Mouse (Mus musculus) lung, embryonic 15.5 days (tissue): ENCODE data around the gene Cnmd. TPM values are rescaled to one million over a fixed set of nuclear protein-coding genes. Genes with fewer than 3 reads are reported as not detected.

ENCODE experiments used
- ATAC-seq: fragments of 200-750 bp; cut with Nextera tagmentation; 2 replicates; pipeline ENCODE4 v1.8.0; 2017; ENCODE audit warnings: moderate number of reproducible peaks, borderline replicate concordance; ENCODE audit not compliant: low FRiP score, low TSS enrichment; ENCODE audit errors: extremely low read depth
- H3K27ac ChIP-seq: fragments of 300-500 bp; sonication (generic); 2 replicates; pipeline ENCODE4 v1.5.1; 2015; ENCODE audit warnings: moderate library complexity, mild to moderate bottlenecking, inconsistent platforms
- H3K27me3 ChIP-seq: fragments of 300-500 bp; sonication (generic); 2 replicates; pipeline ENCODE4 v1.6.1; 2015; ENCODE audit warnings: inconsistent platforms
- H3K36me3 ChIP-seq: fragments of 300-500 bp; sonication (generic); 2 replicates; pipeline ENCODE4 v1.6.1; 2015; ENCODE audit warnings: inconsistent platforms
- H3K4me1 ChIP-seq: fragments of 300-500 bp; sonication (generic); 2 replicates; pipeline ENCODE4 v1.6.1; 2015; ENCODE audit warnings: inconsistent platforms
- H3K4me2 ChIP-seq: fragments of 300-500 bp; sonication (generic); 2 replicates; pipeline ENCODE4 v1.6.1; 2015; ENCODE audit warnings: inconsistent platforms, mild to moderate bottlenecking, moderate library complexity
- H3K4me3 ChIP-seq: fragments of 300-500 bp; sonication (generic); 2 replicates; pipeline ENCODE4 v1.5.1; 2015; ENCODE audit warnings: mild to moderate bottlenecking, inconsistent platforms
- H3K9ac ChIP-seq: fragments of 300-500 bp; sonication (generic); 2 replicates; pipeline ENCODE4 v1.6.1; 2015; ENCODE audit warnings: inconsistent platforms
- H3K9me3 ChIP-seq: fragments of 300-500 bp; sonication (generic); 2 replicates; pipeline ENCODE4 v1.6.1; 2016; ENCODE audit warnings: inconsistent platforms
- WGBS: fragments of 180-500 bp; shearing (Covaris S2); methylation state at CpG from one replicate; pipeline ENCODE4 v1.1.7; 2015; 5-methylcytosine and 5-hydroxymethylcytosine counted together
- polyA plus RNA-seq: library from polyadenylated mRNA; unstranded; fragments of >200 nt; fragmentation: Nextera tagmentation; extraction: Ambion mirVana; gene quantifications from 2 replicates; pipeline ENCODE4 v1.2.1, GENCODE M21; 2015

Gene Cnmd
- 10.9 and 11.5 TPM in 2 replicates for polyA plus RNA-seq

DNA sequence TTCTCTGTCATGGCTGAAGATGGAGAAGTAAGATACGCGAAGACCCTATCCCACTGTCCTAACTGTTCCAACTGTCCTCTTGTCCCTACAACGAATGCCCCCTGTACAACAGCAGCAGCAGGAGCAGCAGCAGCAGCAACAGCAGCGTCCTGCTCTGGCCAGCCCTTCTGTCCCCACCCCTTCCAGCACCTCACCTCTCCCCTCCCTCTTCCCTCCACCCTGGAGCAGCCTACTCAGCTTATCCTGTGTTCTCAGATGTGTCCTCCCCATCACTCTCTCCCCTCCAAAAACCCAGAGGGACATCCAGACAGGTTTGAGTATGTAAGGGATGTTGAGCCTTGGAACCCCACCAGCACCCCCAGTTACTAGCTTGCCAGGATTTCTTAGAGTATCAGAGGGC, at the start of gene Cnmd:
TSS of gene Cnmd (minus strand) at position 170 of the 400 bp plus-strand sequence.
- Histone ChIP-seq H3K27me3 (no peaks in the 10 kb centered on the region), H3K9me3 (no peaks in the 10 kb centered on the region), H3K27ac (peak within 1 kb of the TSS; percentile 72), H3K36me3 (no peaks in the 10 kb centered on the region), H3K4me3 (peak within 1 kb of the TSS; percentile 32), H3K9ac (no peak within 1 kb of the TSS), H3K4me2 (peak within 1 kb of the TSS; percentile 56), H3K4me1 (0 out of 2 replicates have a peak, but pooled peaks cover 3% of the 10 kb centered on the region)
- 65% methylated on average over 4 of the region's 4 CpGs for WGBS
- no peak for ATAC-seq

DNA sequence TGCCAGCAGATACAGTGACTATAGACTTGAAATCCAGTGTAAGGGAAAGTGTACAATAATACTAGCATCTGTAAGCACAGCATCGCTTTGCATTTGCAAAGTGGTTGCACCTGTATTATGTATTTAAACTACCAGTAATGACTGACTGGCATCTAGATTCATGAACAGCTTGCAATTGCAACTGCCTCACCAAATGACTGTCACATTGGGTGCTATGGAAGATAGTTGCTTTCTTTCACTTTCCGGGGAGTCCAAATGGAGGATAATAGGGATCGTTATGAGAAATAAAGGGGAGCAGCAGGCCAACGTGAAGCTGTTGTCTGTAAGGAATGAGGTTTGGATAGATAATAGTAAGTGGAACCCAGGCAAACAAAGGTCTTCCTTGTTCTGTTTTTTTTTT, 49.3 kb upstream of the Cnmd start:
- whole genome bisulfite sequencing = 87% methylated on average over 4 of the region's 4 CpGs
- Histone ChIP-seq H3K36me3 (no peaks in the 10 kb centered on the region), H3K27me3 (no peaks in the 10 kb centered on the region), H3K4me1 (no peaks in the 10 kb centered on the region), H3K9ac (no peak overlapping the region), H3K4me2 (no peak overlapping the region), H3K4me3 (no peak overlapping the region), H3K9me3 (no peaks in the 10 kb centered on the region), H3K27ac (no peak overlapping the region)
- no peak for ATAC-seq

DNA sequence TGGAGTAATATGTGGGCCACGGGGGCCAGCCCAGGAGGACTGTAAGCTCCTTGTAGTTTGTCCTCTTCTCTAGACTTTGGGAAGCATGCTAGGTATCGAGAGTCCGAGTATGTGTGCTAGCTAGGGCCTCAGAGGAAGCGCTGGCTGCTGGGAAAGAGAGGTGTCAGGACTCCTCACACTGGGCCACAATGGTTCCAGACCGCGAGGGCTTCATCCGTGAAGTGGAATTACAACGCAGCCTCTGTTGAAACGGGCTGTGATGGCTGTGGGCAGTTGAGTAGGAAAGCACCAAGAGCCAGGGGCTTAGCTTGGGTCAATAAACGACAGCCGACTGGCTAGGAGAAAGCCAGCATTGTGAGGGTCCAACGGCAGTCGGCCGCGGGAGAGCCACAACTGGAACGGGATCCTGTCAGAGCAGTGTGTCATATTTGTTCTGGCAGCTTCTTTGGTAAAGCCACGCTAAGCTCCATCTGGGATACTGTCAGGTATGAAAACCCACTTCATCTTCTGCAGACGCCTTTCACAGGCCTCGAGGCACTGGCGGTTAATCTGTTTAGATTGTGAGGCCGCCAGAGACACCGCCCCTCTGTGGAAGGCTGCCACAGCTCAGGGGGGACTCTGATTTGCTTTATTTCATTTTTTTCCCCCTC, 41.7 kb upstream of the Cnmd start:
- Histone ChIP-seq H3K9me3 (no peaks in the 10 kb centered on the region), H3K27ac (no peak overlapping the region), H3K4me1 (no peaks in the 10 kb centered on the region), H3K27me3 (no peaks in the 10 kb centered on the region), H3K4me2 (no peak overlapping the region), H3K36me3 (no peaks in the 10 kb centered on the region), H3K9ac (no peak overlapping the region), H3K4me3 (no peak overlapping the region)
- 57% methylated on average over 22 of the region's 22 CpGs for WGBS
- peak; percentile 5; the same call in 1 of the 2 replicates for ATAC-seq

DNA sequence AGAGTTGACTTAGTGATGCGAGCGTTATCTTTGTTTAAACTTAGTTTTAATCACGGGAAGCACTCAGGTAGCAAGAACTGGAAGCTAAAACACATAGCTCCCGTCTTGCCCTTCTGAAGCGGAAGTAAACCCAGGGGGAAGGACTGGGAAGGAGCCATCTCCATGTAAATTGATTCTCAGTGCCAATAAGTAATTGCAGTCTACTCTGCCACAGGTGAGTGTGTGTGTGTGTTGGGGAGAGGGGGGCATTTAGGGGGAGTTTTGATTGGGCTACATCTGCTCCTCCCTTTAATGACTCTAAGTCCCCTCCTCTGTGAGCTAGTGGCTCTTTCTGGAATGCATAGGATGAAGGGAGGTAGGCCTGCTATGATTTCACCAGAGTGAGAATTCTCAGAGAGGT, 39.6 kb upstream of the Cnmd start:
- no peaks in the 10 kb centered on the region for H3K9me3 ChIP-seq
- H3K36me3 ChIP-seq = no peaks in the 10 kb centered on the region
- ATAC-seq = no peak
- no peaks in the 10 kb centered on the region for H3K4me1 ChIP-seq
- no peaks in the 10 kb centered on the region for H3K27me3 ChIP-seq
- no peak overlapping the region for H3K4me3 ChIP-seq
- H3K27ac ChIP-seq = no peak overlapping the region
- H3K9ac ChIP-seq = no peak overlapping the region
- H3K4me2 ChIP-seq = no peak overlapping the region
- 27% methylated on average over 5 of the region's 5 CpGs for WGBS

DNA sequence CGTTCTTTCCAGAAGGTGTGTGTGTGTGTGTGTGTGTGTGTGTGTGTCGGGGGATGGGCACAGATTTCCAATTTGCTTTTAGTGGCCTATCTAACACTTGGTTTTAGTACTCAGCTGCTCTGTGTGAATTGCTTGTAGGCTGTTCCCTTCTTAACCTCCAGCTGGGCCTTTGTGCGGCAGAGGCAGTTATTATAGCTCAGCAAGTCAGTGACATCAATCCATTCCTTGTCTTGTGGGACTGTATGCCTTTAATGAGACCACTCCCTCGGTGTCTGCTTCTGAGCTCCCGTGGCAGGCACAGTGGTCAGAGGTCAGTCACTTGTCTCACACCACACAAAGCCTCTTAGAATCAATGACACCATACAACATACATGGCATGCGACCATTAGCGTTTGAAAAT, 39.1 kb upstream of the Cnmd start:
- no peak overlapping the region for H3K9ac ChIP-seq
- H3K27ac ChIP-seq = no peak overlapping the region
- H3K9me3 ChIP-seq = no peaks in the 10 kb centered on the region
- WGBS = 45% methylated on average over 7 of the region's 7 CpGs
- H3K36me3 ChIP-seq = no peaks in the 10 kb centered on the region
- ATAC-seq = no peak
- no peak overlapping the region for H3K4me2 ChIP-seq
- H3K4me1 ChIP-seq = no peaks in the 10 kb centered on the region
- H3K4me3 ChIP-seq = no peak overlapping the region
- H3K27me3 ChIP-seq = no peaks in the 10 kb centered on the region

DNA sequence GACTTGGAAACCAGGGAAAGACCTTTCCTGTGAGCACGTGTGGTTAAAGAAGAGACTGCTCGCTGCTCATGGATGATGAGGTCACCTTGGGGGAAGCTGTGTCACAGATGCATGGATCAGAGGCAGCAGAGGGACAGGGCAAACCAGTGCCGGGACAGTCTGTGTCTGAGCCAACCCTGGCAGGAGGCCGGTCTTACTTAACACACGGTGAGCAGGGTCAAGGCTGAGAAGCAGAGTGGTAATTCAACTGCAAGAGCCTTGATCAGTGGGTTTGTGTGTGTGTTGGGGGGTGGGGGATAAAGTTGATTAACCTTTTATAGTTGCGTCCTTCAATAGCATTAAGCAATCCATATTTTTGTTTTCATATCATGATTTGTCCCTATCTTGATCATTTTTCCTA, 37.4 kb upstream of the Cnmd start:
- Histone ChIP-seq H3K4me1 (no peaks in the 10 kb centered on the region), H3K27me3 (no peaks in the 10 kb centered on the region), H3K9me3 (no peaks in the 10 kb centered on the region), H3K4me3 (no peak overlapping the region), H3K9ac (no peak overlapping the region), H3K27ac (no peak overlapping the region), H3K36me3 (no peaks in the 10 kb centered on the region), H3K4me2 (no peak overlapping the region)
- 46% methylated on average over 6 of the region's 6 CpGs for WGBS
- ATAC-seq = no peak

DNA sequence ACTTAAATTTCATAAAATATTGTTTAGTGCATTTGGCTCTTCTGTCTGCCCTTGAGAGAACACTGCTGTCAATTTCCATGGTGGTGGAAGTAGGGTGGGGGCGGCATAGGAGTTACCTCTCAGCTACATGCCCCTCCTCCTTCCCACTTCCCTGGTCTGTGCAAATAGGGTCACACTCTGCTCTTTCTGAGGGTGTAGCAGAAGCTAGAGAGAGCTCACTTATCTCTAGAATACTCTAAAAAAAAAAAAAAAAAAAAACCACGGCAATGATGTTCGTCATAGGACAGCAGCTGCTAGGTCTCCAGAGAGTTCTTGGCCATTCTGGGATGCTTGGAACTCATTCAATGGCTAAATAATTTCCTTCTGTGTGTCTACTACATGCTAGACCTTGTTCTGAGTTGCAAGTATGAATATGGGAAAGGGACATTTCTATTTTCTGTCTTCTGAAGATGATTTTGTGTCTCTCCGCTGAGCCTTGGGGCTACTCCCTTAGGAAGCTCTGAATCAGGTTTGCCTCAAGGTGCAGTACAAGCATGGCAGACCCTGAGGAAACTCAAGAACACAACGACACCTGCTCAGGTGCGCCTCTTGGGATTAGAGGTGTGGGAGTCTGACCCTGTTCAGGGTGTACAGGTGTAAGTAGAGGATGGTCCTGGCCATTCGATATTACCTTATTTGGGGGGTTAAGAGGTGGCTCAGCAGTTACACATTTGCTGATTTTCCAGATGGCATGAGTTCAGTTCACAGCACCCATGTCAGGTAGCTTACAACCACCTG, 28.3 kb upstream of the Cnmd start:
- WGBS = 66% methylated on average over 7 of the region's 7 CpGs
- Histone ChIP-seq H3K27ac (no peak overlapping the region), H3K4me1 (no peaks in the 10 kb centered on the region), H3K4me2 (no peak overlapping the region), H3K9ac (no peak overlapping the region), H3K27me3 (no peaks in the 10 kb centered on the region), H3K36me3 (no peaks in the 10 kb centered on the region), H3K9me3 (no peaks in the 10 kb centered on the region), H3K4me3 (no peak overlapping the region)
- no peak for ATAC-seq

DNA sequence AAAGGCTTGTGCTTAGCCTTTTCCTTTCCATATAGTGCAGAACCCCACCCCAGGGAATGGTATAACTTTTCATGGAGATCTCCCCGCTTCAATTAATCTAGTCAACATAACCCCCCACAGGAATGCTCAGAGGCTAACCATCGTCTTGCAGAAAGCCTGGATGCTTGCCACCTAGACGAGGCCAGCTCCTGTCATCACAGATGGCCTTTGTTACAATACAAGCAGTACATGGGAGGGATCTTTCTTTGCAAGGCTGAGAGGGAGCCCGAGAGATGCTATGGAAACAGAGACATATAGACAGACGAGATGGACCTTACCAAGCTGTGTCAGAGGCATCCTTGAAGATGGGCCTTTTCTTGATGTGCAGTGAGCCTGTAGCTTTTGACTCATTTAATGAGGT, 18.7 kb upstream of the Cnmd start:
- Histone ChIP-seq H3K36me3 (no peaks in the 10 kb centered on the region), H3K27me3 (no peaks in the 10 kb centered on the region), H3K9ac (no peak overlapping the region), H3K4me3 (no peak overlapping the region), H3K9me3 (no peaks in the 10 kb centered on the region), H3K4me1 (peaks cover 10% of the 10 kb centered on the region; the same call in 1 of the 2 replicates), H3K27ac (no peak overlapping the region), H3K4me2 (no peak overlapping the region)
- no peak for ATAC-seq
- 38% methylated on average over 5 of the region's 5 CpGs for WGBS

DNA sequence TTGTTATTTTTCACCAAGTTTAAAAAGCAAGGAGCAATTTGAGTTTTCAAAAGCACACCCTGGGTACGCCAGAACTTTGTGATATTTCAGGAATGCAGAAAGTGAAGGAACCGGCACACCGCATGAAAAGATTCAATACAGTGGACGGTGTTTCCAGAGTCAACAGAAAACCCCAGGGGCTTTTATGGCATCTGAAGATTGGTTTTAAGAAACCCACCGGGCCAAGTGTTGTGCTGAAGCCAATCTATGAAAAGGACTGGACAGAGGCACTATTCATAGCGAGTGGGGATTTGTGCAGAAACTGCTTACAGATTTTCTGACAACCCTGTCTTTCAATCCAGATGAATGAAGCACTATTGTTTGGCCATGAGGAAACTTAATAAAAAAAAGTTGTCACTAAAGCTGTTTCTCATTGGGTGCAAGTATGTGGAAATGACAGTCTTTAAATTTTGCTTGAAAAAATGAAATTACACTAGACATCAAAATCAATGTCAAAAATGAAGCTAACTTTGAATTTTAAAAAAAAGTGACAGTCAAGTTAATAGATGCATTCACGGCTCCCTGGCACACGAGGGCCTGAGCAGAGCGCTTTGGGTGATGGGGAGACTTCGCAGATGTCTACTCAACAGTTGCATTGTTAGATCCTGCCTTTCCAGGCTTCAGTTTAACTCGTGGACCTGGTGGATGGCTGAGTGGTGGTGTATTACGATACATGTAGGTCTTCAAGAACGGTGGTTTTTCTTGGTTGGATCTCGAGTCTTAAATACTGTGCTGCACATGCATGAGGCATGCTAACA, 16.1 kb upstream of the Cnmd start:
- no peak overlapping the region for H3K9ac ChIP-seq
- no peaks in the 10 kb centered on the region for H3K27me3 ChIP-seq
- H3K4me3 ChIP-seq = no peak overlapping the region
- H3K27ac ChIP-seq = no peak overlapping the region
- H3K4me2 ChIP-seq = no peak overlapping the region; the same call in 1 of the 2 replicates
- peaks cover 10% of the 10 kb centered on the region; the same call in 1 of the 2 replicates for H3K4me1 ChIP-seq
- 53% methylated on average over 14 of the region's 14 CpGs for WGBS
- H3K36me3 ChIP-seq = no peaks in the 10 kb centered on the region
- H3K9me3 ChIP-seq = no peaks in the 10 kb centered on the region
- ATAC-seq = no peak

DNA sequence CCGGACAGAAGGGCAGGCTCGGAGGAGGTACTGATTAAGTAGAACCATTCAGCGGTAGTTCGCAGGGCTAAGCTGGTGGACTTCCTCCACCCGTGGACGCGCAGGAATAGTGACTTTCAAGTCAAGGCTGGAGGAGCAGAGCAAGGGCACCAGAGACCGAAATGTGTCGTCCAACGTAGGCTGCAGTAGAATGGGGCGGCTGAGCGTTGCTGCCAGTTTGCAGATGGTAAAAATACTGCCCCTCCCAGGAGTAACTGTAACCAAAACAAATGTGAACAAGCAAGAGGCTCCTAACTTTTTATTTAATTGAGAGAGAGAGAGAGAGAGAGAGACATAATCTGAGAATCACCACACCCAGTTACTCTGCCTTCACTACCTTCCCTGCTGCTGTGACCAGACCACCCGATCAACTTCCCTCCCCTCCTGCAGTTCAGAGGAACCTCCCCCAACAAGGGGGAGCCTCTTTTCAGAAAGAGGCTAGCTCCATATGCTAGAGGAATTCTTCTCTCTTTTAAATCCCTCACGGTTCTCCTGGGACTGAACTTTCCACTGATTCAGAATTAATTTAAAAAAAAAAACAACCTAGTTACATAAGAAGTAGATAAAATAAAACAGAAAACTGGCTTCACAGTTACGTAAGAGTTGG, 15.3 kb upstream of the Cnmd start:
- ATAC-seq = no peak
- Histone ChIP-seq H3K36me3 (no peaks in the 10 kb centered on the region), H3K9me3 (no peaks in the 10 kb centered on the region), H3K4me2 (peak overlapping the region; percentile 20; the same call in 1 of the 2 replicates), H3K4me1 (peaks cover 10% of the 10 kb centered on the region; the same call in 1 of the 2 replicates), H3K4me3 (no peak overlapping the region), H3K9ac (no peak overlapping the region), H3K27ac (no peak overlapping the region), H3K27me3 (no peaks in the 10 kb centered on the region)
- 46% methylated on average over 15 of the region's 15 CpGs for WGBS

DNA sequence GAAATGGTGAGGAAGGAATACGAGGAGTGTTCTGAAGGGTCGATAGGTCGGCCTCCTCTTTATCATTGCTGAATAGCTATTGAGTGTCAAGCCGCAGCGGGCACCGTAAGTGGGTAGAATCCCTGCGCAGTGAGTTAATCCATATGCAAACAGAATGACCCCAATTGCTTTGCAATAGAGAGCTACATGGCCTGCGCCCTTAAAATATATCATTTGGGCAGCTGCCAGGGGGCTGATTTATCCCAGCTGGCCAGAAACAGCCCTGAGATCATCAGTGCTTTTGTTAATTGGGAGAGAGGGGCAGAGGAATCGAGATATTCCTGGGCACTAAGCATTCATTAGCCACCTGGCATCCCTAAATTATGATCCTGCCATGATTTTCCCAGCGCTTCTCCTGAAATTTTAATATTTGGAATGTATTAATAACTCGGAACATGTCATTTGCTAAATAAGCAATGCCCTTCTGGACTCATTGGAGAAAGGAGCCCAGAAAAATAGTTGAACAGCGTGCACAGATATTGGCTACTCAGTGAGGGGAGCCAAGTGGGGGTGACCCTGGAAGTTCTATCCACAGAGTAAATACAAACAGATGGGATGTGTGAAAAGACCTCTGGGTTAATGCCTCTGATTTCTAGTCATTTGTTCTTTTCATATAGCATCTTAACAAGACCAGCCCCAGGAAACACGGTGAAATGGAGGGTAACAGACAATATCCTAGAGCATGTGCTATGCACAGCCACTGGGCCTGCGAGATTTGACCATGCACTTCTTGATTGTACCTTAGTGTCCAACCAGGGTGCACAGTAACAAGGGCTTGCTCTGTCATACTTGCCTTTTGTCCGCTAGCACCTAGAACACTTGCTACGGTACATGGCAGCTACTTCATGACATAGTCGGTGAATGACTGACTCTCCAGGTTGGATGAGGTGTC, 11.4 kb upstream of the Cnmd start:
- no peak for ATAC-seq
- Histone ChIP-seq H3K4me2 (no peak overlapping the region), H3K9me3 (no peaks in the 10 kb centered on the region), H3K4me1 (peaks cover 10% of the 10 kb centered on the region; the same call in 1 of the 2 replicates), H3K9ac (no peak overlapping the region), H3K27me3 (no peaks in the 10 kb centered on the region), H3K36me3 (no peaks in the 10 kb centered on the region), H3K27ac (no peak overlapping the region), H3K4me3 (no peak overlapping the region)
- 63% methylated on average over 17 of the region's 17 CpGs for WGBS
